Mouse (Mus musculus) erythroblast, embryonic 14.5 days (primary cell): ENCODE measurements around the gene Nln.

Source experiments
- GATA1 ChIP-seq: IDR thresholded peaks from 2 replicates; pipeline ENCODE4 v1.6.1; 2012; ENCODE audit warnings: low read length, inconsistent platforms, mixed read lengths
- TAL1 ChIP-seq: IDR thresholded peaks from 3 replicates; pipeline ENCODE4 v1.6.1; 2012; ENCODE audit warnings: low read length, inconsistent platforms, mixed read lengths

DNA sequence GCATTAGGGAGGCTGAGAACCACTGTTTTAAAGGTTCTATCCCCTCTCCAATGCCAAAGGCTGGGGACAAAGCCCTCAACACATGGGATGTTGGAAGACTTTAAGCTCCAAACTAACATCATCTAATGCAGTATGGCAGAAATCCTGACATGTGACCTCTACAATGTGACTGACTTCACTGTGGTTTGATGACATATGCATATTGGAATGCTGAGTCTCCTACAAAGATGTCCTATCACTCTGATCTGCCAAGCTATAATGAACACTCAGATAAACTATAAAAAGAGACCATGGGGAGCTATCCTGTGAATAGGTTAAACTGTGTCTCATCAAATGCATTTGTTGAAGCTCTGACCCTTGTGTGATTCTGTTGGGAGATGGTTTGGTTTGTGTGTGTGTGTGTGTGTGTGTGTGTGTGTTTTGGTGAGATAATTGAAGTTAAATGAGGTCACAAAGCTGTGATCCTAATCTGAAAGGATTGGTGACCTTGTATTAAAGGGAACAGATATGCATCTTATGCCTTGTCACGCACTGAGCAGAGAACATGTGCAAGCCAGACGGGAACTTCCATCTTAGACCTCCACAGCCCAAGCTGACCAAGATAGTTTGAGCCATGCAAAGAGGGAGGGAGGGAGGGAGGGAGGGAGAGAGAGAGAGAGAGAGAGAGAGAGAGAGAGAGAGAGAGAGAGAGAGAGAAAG lies 43.6 kb downstream of the Nln start:
- no peak for TF ChIP-seq GATA1
- no peak for TF ChIP-seq TAL1
